Mouse (Mus musculus) small intestine, adult 2 months (tissue): ENCODE measurements around the gene Cdt1. TPM values are rescaled to one million over a fixed set of nuclear protein-coding genes. Genes with fewer than 3 reads are reported as not detected.

ENCODE experiments used
- H3K27ac ChIP-seq: fragments of 200-500 bp; 2 replicates; pipeline ENCODE4 v1.5.1; 2012; ENCODE audit warnings: low read depth, low read length, control low read depth, inconsistent platforms; ENCODE audit not compliant: insufficient read depth
- H3K27me3 ChIP-seq: fragments of 200-500 bp; 2 replicates; pipeline ENCODE4 v1.6.1; 2012; ENCODE audit warnings: mild to moderate bottlenecking, moderate library complexity, low read length, inconsistent platforms; ENCODE audit not compliant: control insufficient read depth, insufficient read depth
- H3K36me3 ChIP-seq: fragments of 200-500 bp; 2 replicates; pipeline ENCODE4 v1.6.1; 2012; ENCODE audit warnings: mild to moderate bottlenecking, low read length, control low read depth, inconsistent platforms; ENCODE audit not compliant: control insufficient read depth, insufficient read depth
- H3K4me1 ChIP-seq: fragments of 200-500 bp; 2 replicates; pipeline ENCODE4 v1.6.1; 2012; ENCODE audit warnings: low read length, inconsistent platforms, mixed read lengths; ENCODE audit not compliant: control insufficient read depth, insufficient read depth, insufficient read length
- H3K4me3 ChIP-seq: fragments of 200-500 bp; 2 replicates; pipeline ENCODE4 v1.5.1; 2012; ENCODE audit warnings: low read depth, mild to moderate bottlenecking, control low read depth, inconsistent platforms, low read length, moderate library complexity
- CTCF ChIP-seq: fragments of 200-500 bp; IDR thresholded peaks from 2 replicates; pipeline ENCODE4 v1.5.1; 2012; ENCODE audit warnings: low read depth, mild to moderate bottlenecking, control low read depth, inconsistent platforms, low read length, moderate library complexity, mixed read lengths; ENCODE audit not compliant: insufficient replicate concordance, insufficient read length; ENCODE audit errors: extremely low read depth
- POLR2A ChIP-seq: fragments of 200-500 bp; IDR thresholded peaks from 2 replicates; pipeline ENCODE4 v1.6.1; 2012; ENCODE audit warnings: low read depth, mild to moderate bottlenecking, control low read depth, inconsistent platforms, low read length, moderate library complexity
- WGBS: fragments of 180-500 bp; shearing (Covaris S2); methylation state at CpG from one replicate; pipeline ENCODE4 v1.1.7; 2018; 5-methylcytosine and 5-hydroxymethylcytosine counted together
- polyA plus RNA-seq: library from polyadenylated mRNA; depleted of rRNA; stranded (reverse); fragments of >200 nt; gene quantifications from 2 replicates; pipeline ENCODE4 v1.2.3, GENCODE M21; 2012

Gene Cdt1
- polyA plus RNA-seq, 1 experiment: 64.8 TPM

DNA sequence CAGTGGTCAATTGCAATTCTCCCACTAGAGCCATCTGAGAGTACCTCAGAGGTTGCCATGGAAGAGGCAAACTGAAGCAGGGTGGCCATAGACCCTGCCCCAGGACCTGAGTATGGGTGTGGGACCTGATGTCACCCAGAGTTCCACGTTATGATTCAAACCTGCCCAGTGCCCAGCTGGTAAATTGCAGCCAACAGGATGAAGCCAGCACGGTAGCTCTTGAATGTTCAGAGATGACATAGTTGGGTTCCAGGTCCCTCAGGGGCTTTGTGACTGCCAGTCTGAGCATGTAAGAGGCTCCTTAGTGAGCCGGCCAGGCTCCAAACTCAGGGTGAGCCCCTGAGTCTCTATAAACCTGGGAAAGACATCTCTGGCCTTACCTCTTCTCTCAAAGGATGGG is 41.7 kb upstream of the Cdt1 start:
- Histone ChIP-seq H3K4me3 (no peak overlapping the region), H3K4me1 (peaks cover 17% of the 10 kb centered on the region), H3K27me3 (no peaks in the 10 kb centered on the region), H3K27ac (peak overlapping the region; percentile 28; the same call in 1 of the 2 replicates), H3K36me3 (no peaks in the 10 kb centered on the region)
- no peak for TF ChIP-seq POLR2A
- no peak for TF ChIP-seq CTCF
- WGBS: 74% methylated on average over 3 of the region's 3 CpGs

DNA sequence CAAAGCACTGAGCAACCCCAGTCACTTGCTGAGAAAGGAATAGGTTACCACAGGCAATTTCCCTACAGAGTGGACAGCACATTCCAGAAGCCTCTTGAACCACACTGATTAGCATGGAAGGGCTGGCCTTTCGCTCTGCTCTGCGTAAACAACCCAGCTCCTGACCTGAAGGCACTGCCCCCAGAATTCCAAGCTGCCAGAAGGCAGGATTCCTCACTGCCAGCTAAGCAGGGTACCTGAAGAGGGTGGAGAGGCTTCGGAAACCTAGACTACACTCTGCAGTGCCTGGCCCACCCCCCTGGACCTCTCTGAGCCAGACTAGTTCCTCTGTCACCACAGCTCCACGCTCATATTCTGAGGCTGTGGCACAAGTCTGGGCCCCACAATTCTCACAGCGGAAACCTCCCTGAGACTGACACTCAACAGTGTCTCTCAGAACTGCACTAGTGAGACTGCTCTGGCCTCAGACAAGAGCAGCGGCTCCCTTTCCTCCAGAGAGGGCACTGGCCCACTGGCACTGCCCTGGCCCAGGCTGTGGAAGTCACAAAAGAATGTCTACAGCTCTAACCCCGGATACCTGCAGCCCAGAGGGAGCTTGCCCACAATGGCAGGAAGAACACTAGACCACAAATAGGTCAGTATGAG is 41.2 kb upstream of the Cdt1 start:
- no peaks in the 10 kb centered on the region for H3K36me3 ChIP-seq
- TF ChIP-seq CTCF (no peak), POLR2A (no peak)
- no peaks in the 10 kb centered on the region for H3K27me3 ChIP-seq
- H3K27ac ChIP-seq: peak overlapping the region; percentile 28; the same call in 1 of the 2 replicates
- H3K4me1 ChIP-seq: peaks cover 17% of the 10 kb centered on the region
- 72% methylated on average over 7 of the region's 7 CpGs for WGBS
- no peak overlapping the region for H3K4me3 ChIP-seq

DNA sequence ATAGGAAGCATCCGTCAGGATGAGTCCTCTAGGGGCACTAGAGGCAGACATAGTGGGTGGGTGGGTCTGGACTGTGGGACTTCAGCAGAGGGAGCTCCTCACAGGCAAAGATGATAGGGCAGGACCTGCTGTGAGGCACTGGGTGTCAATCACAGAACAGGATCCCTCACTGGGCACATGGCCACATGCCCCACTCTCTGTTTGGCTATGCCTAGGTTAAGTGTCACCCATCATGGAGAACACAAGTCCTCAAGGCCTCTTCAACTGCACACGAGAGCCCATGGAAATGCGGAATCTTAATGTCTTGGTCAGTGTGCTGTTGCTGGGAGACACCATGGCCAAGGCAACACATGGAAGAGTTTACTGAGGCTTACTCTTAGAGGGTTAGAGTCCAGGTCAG is 39.9 kb upstream of the Cdt1 start:
- no peak for TF ChIP-seq CTCF
- TF ChIP-seq POLR2A: no peak
- Histone ChIP-seq H3K36me3 (no peaks in the 10 kb centered on the region), H3K27me3 (no peaks in the 10 kb centered on the region), H3K4me1 (peaks cover 14% of the 10 kb centered on the region), H3K27ac (no peak overlapping the region), H3K4me3 (no peak overlapping the region)
- WGBS: 92% methylated on average over 3 of the region's 3 CpGs

DNA sequence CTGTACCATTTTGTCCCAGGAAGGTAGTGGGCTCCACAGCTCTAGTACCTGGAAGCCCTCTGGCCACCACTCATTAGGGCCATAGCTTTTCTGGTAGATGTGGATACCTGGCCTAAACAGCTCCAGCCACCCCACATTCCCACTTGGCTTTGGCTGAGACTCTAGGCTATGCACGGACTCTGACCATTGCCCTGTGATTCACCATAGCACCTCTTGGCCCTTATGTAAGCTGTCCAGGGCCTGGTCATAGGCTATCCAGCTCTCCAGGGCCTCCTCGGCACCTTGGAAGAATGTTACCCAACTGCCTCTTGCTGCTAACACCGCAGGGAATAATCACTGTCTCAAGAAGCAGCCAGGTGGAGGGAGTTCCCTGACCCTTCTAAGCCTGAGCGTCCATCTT is 38.7 kb upstream of the Cdt1 start:
- no peak overlapping the region for H3K4me3 ChIP-seq
- peaks cover 2% of the 10 kb centered on the region; the same call in 1 of the 2 replicates for H3K4me1 ChIP-seq
- H3K36me3 ChIP-seq: no peaks in the 10 kb centered on the region
- H3K27me3 ChIP-seq: no peaks in the 10 kb centered on the region
- 74% methylated on average over 4 of the region's 4 CpGs for WGBS
- H3K27ac ChIP-seq: no peak overlapping the region
- no peak for TF ChIP-seq CTCF
- TF ChIP-seq POLR2A: no peak

DNA sequence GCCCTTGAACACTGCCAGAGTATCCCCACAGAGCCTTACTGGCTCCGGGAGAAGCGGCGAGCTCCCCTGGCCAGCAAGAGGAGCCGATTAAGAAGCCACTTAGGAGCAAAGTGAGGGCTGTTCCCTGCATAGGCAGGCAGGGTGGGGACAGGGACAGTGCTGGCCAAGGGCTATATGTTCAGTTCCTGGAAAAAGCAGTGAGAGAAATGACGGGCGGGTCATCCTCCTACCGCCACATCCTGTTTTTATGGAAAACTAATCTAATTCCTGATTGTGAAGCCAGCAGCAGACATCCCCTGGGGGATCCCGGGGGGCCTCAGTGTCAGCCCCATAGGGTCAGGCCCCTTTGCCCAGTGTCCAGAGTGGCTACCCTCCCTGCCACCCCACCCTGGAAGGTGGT is 36.5 kb upstream of the Cdt1 start:
- Histone ChIP-seq H3K27me3 (no peaks in the 10 kb centered on the region), H3K36me3 (no peaks in the 10 kb centered on the region), H3K27ac (no peak overlapping the region), H3K4me1 (no peaks in the 10 kb centered on the region), H3K4me3 (no peak overlapping the region)
- 86% methylated on average over 8 of the region's 8 CpGs for WGBS
- no peak for TF ChIP-seq CTCF
- no peak for TF ChIP-seq POLR2A

DNA sequence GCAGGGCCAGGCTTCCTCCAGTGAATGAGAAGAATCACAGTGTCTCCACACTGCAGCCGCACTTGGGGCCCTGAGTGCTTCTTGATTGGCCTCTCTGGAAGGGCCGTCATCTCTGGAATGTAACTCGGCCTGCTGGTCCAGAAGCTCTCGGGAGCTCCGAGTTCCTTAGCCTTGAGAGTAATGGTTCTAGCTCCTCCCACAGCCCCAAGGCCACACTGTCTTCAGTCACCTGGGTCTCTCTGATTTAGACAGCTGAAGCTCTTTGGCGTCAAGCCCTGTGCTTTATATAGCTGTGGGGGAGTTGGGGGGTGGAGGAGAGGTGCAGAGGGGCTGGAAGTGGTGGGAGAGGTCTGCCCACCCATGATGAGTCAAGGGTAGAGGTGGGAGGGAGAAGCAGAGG is 30.8 kb upstream of the Cdt1 start:
- Histone ChIP-seq H3K4me1 (peaks cover 3% of the 10 kb centered on the region; the same call in 1 of the 2 replicates), H3K36me3 (no peaks in the 10 kb centered on the region), H3K4me3 (no peak overlapping the region), H3K27me3 (no peaks in the 10 kb centered on the region), H3K27ac (peak overlapping the region; percentile 52; the same call in 1 of the 2 replicates)
- TF ChIP-seq POLR2A: no peak
- no peak for TF ChIP-seq CTCF
- WGBS: 26% methylated on average over 6 of the region's 6 CpGs

DNA sequence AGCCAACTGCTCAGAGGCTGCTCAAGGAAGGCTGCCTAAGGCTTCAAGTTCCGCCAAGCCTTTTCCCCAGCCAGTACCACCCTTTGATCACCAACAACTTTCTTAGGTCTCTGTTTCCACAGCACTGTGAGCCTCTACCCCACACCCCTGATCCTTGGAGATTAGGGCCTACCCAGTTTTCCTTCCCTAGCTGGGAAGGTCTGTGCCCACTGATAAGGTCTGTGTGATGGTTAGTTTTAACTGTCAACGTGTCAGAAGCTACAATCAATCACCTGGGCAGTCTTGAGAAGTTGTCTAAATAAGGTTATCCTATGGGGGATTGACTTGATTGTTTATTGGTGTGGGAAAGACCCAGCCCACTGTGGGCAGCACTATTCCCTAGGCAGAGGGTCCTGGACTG is 30.0 kb upstream of the Cdt1 start:
- H3K4me1 ChIP-seq: peaks cover 3% of the 10 kb centered on the region; the same call in 1 of the 2 replicates
- TF ChIP-seq POLR2A (no peak), CTCF (no peak)
- no peaks in the 10 kb centered on the region for H3K27me3 ChIP-seq
- H3K36me3 ChIP-seq: no peaks in the 10 kb centered on the region
- no peak overlapping the region for H3K4me3 ChIP-seq
- no peak overlapping the region for H3K27ac ChIP-seq
- 66% methylated on average over 2 of the region's 2 CpGs for WGBS
